Mouse (Mus musculus): ENCODE results near the gene Ybx3.

GRCm38 (mm10) chr6:131321854-131322639 lies 66.2 kb downstream of the Ybx3 start:
- TF ChIP-seq CTCF (conservative IDR thresholded peaks at IDR 0.05; ENCODE audit: low read length) (no peak), POU5F1 (IDR thresholded peaks at IDR 0.05; ENCODE audit: borderline replicate concordance, low read length) (no peak)

Measured in E14TG2a.4 (cell line).